In the genomic region with DNA sequence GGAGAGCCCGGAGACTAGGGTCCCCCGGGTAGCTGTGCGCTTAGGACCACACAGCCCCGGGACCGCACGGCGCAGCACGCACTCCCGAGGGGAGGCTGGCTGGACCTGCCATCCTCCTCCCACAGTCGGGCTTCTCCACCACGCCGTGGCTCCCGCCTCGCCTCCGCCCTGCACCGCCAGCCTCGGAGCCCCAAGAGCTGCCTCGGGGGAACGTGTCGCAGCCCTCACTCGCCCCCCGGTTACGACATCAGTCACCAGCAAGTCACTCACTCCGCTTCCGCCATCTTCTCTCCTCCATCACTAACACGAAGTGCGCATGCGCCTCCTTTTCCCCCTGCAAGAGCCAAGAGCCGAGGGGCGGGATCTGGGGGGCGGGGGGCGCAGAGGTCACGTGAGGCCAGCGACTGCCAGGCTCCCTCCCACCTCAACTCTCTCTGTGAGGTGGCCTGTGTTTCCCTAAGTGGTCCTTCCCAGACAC, we compare ENCODE assay signal across 8 mouse cellular contexts. TPM values are rescaled to one million over a fixed set of nuclear protein-coding genes. Genes with fewer than 3 reads are reported as not detected.
DNase-seq lines count a peak whose midpoint lies in the region; ATAC-seq lines count a peak whose summit lies in the region.

A gene (minus strand): TSS at position 312 of the 478 bp plus-strand sequence.

- WGBS in hindbrain, embryonic 13.5 days, result under 1% methylated on average over 33 of the region's 34 CpGs

- peak within 1 kb of the TSS; percentile 67 for H3K4me2 ChIP-seq in hindbrain, embryonic 13.5 days

- H3K27ac ChIP-seq in hindbrain, embryonic 13.5 days, result peak within 1 kb of the TSS; percentile 94

- peak within 1 kb of the TSS; percentile 98 for H3K9ac ChIP-seq in hindbrain, embryonic 13.5 days

- peak; percentile 95 for ATAC-seq in hindbrain, embryonic 13.5 days (ENCODE audit: low FRiP score)

- H3K4me1 ChIP-seq in hindbrain, embryonic 13.5 days (replicated peaks), result peaks cover 13% of the 10 kb centered on the region

- no peaks in the 10 kb centered on the region for H3K9me3 ChIP-seq in hindbrain, embryonic 13.5 days

- DNase-seq in NIH3T3 (ENCODE audit: low read depth), result peak; percentile 97
- peak; percentile 96 to 97 for DNase-seq in cerebellum, postnatal 10 days
- peak; percentile 87 to 88 for DNase-seq in frontal cortex, postnatal 14 days (ENCODE audit: low spot score in 2 of 2)
- DNase-seq in layer of hippocampus, postnatal 36 days, result peak; percentile 91 to 92
- peak; percentile 94 for DNase-seq in lung, postnatal 36 days
- DNase-seq in retina, postnatal 1 day, result peak; percentile 99
- DNase-seq in urinary bladder, adult 18-20 months (ENCODE audit: low spot score in 2 of 2), result peak; percentile 82

- H3K4me3 ChIP-seq in hindbrain, embryonic 13.5 days, result peak within 1 kb of the TSS; percentile 98

- no peaks in the 10 kb centered on the region for H3K27me3 ChIP-seq in hindbrain, embryonic 13.5 days

- peaks cover 17% of the 10 kb centered on the region for H3K36me3 ChIP-seq in hindbrain, embryonic 13.5 days

RNA-seq across cellular contexts. Expression of the gene that starts here (rescaled TPM):
- 7.5 and 8.1 TPM in 2 replicates for polyA plus RNA-seq in hindbrain, embryonic 13.5 days (2015; fragmentation: Nextera tagmentation; extraction: Ambion mirVana)
- 10 to 100 TPM; 41.6 to 45.3 TPM for total RNA-seq in layer of hippocampus, postnatal 36 days (2021)

Comparison
In these comparisons a context has a peak if more than half of its experiments do, and no peak if none do; other contexts are left out.
1. Peak in every context shown above with its lines: DNase-seq, ATAC-seq, H3K4me3 ChIP-seq and H3K27ac ChIP-seq.